Mouse (Mus musculus): Measurements from ENCODE around the gene Lemd1.
A peak's percentile ranks its signal among the peaks of the same experiment; 100 is the strongest.

Lemd1 gene

DNA sequence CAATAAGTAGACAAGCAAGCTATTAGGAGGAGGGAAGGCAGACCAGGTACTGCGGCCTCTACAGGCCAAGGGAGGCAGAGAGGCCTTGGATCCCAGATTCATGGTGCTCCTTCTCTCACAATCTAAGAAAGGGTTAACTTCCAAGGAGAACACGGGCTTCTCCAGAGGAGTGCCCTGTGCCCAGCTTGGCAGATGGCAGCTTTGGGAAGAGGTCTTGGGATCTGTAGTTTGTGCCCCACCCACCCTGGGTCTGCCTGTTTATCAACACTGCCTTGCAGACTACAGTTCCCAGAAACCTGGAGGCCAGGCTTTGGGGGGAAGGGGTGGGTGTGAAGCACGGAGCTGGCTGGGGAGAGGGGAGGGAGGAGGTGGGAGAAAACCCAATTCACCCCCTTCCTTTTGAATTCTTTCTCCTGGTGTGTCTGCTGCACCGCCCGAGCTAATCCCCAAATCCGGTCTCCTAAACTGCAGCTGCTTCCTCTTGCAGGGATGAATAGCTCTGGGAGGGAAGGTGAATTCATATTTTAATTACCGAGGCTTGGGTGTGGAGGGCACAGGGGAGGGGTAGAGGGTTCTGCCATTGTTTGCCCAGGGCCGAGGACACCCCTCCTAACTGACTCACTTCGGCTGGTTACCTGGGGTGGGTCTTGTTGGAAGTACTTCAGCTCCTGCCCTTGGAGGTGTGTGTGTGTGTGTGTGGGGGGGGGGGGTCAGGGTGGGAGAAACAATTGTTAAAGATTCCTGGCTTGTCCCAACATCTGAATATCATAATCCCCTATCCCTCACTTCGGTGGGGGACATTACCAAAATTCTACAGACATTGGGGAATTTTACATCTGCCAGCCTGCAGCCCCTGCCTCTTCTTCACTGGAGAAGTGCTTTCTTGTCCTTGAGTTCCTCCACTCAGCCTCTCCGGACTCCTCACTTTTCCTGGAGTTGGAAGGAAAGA lies 9.6 kb downstream of the Lemd1 start:
- DNase-seq (ENCODE audit: low read depth, low spot score): no peak

DNA sequence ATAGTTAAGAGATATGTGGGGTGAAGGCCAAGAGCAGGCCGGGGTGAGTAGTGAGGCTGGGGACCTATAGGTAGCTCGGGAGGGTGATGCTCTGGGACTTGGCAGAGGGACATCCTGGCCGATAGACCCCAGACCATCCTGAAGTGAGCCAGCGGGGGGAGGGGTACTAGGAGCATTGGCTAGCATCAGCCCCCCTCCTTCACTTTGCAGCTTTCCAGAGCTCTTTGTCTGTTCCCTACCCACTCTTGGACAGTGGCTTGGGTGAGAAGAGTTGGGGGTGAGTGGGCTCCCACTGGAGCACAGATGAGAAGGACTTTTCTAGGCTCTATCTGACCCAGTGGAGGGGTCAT lies 10.3 kb downstream of the Lemd1 start:
- no peak for DNase-seq (ENCODE audit: low read depth, low spot score)

DNA sequence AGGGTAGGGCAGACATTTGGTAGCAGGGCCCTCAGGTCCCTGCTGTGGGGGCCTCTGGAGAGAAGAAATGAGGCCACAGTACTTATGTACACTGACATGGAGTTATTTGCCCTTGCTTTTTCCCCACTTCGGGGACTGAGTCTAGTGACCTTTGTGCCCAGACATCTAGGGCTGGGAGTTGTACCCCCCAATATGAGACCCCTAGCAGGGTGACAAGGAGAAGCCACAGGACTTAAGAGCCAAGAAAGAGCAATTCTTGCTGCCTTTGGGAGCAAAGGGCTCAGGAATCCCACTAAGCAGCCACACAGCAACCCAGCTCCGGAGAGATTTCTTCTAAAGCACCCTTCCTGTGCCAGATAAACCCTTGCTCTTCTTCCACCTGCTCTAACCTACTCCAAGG lies 10.7 kb downstream of the Lemd1 start:
- DNase-seq (ENCODE audit: low read depth, low spot score): no peak

DNA sequence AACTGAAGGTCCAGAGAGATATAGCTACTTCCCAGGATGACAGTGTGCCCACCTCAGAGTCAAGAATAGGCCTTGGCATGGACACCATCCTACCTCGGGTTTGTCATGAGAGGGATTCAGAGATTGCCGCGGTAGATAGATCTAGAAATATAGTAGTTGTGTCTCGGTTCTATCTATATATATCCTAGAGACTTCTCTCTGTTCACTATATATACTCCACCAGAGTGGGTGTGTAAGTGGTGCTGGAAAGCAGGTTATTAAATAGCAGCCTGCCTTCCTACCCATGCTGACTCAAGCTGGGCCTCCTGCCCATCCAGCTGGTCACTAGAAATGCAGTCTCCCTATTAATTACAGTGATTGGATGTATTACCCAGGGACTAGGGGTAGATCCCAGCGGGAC lies 11.5 kb downstream of the Lemd1 start:
- DNase-seq (ENCODE audit: low read depth, low spot score): no peak

DNA sequence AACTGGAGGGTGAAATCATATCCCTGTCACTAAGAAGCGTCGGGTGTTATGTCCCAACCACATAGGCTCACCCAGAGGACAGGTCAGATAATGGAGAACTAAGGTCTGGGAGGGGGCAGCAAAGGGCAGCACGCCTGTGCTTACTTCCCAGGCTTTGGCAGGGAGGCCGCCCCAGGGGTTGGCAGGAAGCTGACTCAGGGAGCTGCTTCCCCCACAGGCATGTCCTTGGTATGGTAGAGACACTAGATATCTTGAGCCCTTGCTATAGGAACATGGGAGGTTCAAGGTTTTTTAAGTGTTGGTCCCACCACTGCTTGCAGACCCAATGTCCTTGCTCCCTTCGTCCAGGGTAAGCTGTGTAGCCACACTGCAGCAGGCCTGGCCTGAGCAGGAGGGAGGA lies 14.7 kb downstream of the Lemd1 start:
- no peak for DNase-seq (ENCODE audit: low read depth, low spot score)

DNA sequence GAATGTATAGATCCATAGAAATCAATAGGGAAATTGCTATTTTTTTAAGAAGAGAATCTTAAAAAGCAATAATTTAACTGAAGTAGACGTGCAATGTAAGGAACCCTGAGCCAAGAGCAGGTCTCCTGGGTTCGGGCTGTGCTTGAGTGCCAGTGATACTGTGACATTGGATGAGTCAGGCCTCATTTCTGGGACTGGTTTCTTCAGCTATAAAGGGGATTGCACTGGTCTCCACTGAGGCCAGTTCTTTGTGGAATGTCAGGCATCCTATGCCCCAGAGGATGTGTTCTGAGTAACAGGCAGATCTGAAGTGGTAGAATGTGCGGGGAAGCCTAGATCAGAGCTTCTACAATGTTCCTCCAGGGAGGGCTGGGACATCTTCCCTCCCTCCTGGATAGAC lies 15.6 kb downstream of the Lemd1 start:
- no peak for DNase-seq (ENCODE audit: low read depth, low spot score)

DNA sequence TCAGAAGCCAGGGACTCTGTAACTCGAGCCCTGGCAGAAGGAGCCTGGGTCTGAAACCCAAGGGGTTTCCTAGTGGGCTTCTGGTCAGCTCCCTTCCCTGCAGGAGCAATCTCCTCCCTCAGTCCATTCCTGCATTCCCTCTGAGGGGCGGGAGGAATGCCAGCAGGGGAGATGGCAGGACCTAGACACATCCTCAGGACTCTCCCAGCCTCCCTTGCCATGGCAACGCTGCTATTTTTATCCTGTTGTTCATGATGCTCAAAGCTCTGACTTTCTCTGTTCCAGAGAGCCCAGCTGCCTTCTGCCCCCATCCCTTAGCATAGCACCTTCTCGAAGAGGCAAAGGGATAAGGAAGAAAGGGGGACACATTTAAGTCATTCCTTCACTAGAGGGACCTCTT lies 16.9 kb downstream of the Lemd1 start:
- no peak for DNase-seq (ENCODE audit: low read depth, low spot score)

DNA sequence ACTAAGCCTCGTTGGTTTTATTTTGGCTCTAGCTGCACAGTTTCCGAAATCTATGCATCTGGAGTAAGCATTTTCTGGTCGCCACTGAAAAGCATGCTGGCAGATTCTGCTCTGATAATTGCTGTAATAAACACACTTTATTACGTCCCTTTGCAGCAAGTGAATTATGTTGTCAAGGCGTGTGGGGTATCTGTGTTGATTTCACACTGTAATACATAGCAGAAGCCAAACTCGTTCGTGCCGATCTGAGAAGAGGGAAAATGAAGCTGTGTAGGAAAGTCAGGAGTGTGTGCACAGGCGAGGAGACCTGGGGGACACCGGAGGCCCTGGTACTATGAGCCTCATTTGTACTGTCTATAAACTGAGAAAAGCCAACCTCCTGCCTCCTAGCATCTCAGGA lies 18.2 kb downstream of the Lemd1 start:
- DNase-seq (ENCODE audit: low read depth, low spot score): no peak

DNA sequence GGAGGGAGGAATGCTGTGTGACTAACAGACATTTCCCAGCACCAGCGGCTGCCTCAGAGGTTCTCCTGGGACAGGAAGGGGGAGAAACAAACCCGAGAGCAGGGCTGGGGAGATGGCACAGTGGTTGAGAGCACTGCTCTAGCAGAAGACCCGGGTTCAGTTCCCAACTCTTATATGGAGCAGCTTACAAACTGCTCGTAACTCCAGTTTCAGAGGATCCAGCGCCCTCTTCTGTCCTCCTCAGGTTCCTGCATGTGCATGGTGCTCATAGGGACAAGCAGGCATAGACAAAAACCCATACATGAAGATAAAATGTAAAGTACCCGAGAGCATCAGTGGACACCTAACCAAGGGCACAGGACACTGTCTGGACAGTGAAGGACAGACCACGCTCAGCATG lies 19.7 kb downstream of the Lemd1 start:
- DNase-seq (ENCODE audit: low read depth, low spot score): no peak

DNA sequence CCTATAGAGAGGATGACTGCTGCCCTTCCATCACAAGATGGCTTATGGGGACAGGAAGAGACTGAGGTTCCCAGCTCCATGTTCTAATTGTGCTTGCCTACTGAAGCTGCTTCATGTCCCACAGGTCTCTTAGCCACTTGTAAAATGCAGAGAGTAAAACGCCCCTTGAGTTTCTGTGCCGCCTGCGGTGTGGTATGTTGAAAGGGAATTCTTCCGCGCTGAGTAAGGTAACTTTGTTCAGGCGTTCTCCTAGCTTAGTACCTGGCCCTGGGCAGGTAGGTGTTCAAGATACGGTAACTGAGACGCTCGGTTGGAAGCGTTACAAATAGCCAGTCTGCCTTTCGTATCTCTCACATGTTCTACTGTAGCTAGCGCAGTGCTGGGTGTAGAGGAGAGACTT lies 20.4 kb downstream of the Lemd1 start:
- no peak for DNase-seq (ENCODE audit: low read depth, low spot score)

DNA sequence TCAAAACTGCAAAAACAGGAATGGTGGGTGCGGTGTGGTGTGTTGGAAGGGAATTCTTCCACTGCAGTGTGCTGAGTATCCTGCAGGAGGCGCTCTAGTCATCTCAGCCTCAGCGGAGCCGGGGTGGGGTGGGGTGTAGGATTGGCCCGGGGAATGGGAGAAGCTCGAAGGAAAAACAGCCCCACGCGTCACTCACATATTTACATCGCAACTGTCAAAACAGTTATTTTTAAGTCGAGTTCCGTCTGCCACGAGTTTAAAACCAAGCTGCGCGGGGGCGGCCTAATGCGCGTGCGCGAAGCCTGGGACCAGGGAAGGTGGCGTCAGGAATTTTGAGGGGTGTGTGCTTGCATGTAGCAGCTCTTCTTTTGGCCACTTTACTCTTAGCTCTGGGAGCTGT lies 21.0 kb downstream of the Lemd1 start:
- DNase-seq (ENCODE audit: low read depth, low spot score): peak; percentile 16

DNA sequence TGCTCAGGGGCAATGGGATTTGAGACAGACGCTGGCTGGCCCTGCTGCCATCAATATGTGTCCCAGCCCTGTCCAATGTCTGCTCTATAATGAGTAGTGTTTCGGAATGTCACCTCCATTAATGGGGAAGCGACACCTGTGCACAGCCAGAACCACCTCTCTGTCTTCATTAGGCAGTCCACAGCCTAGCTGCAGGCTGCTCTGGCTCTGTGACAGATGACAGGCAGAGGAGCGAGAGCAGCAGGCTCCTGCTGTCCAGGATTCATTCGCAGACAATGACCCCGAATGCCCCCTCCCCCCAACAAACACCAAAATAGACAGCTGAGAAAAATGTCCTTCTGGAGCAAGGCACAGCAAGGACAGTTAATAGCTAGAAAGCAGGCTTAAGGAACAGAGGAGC lies 21.8 kb downstream of the Lemd1 start:
- DNase-seq (ENCODE audit: low read depth, low spot score): no peak

DNA sequence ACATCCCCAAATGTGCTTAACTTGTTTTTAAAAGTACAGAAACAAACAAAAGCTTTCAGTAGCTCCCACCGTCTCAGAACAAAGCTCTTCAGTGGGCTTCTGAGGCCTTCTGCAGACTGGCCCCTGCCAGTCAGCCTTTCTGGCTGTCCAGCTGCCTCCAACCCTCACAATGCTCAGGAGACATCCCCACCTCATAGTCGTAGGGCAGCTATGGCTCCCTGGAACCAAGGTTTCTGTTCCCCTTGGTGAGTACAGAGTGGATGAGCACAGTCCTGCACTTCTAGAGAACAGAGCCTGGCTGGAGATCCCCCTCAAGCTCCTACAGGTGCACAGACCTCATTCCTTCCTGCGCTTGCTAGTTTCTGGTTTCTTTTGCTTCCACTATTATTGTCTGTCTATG lies 25.0 kb downstream of the Lemd1 start:
- no peak for DNase-seq (ENCODE audit: low read depth, low spot score)

DNA sequence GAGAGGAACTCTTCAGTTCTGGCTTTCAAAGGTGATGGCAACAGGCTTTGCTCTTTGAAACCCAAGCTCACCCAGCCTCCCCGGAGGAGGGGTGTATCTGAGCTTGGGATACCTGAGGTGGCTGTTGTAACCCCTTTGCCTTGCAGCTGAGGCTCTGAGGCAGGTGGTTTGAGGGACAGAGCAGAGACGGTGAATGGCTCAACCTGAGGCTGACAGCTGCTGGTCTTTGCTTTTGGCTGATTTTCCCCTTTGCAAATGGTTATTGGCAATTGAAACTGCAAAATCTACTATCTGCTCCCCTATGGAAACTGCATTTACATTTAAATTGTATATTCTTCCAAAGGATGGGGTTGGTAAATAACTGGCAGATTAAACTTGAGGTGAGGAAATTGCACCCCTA lies 30.4 kb downstream of the Lemd1 start:
- no peak for DNase-seq (ENCODE audit: low read depth, low spot score)

DNA sequence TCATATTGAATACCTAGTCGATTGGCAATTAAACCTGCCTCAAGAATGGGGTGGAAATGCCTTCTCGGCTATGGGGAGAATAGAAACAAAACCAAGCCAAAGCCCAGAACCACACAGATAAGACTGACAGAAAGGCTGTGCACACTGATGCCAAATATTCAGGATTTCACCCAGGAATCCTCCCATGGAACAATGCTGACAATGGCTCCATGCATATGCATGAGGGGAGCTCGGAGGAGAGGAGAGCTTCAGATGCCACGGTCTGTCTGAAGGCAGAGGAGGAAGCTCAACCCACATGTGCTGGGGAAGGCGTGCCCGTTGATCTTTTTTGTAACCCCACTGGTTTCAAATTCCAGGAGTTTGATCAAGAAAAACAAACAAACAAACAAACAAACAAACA lies 30.9 kb downstream of the Lemd1 start:
- no peak for DNase-seq (ENCODE audit: low read depth, low spot score)

DNA sequence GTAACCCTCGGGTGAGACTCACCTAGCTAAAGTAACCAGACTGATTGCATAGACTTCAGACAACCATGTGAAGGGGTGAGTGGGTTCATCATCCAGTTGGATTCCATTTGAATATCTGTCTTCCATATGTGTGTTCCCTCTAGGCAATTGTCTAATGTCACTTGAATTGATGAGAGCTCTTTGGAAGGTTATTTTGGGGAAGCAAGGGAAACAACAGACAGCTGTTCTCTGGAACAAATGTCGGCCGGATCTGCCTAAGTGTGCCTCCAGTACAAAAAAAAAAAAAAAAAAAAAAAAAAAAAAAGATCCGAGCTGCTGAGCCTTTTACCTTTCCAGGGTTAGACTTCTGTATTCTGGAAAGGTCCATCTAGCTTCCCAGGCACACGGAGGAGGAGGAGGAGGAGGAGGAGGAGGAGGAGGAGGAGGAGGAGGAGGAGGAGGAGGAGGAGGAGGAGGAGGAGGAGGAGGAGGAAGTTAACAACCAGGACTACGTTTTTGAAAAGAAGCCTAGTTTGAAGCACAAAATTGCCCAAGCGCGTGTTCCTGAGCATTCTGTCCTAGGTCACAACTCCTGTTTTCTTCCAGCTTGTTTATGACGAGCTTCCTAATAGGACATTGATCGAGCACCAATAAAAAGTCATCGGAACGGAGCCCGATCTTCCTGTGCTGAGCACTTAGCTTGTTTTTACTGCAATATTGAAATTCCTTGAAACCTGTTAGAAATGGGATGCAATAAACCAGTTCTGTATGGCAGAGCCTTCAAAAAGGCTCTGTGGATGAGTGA lies 35.3 kb downstream of the Lemd1 start:
- no peak for DNase-seq (ENCODE audit: low read depth, low spot score)

DNA sequence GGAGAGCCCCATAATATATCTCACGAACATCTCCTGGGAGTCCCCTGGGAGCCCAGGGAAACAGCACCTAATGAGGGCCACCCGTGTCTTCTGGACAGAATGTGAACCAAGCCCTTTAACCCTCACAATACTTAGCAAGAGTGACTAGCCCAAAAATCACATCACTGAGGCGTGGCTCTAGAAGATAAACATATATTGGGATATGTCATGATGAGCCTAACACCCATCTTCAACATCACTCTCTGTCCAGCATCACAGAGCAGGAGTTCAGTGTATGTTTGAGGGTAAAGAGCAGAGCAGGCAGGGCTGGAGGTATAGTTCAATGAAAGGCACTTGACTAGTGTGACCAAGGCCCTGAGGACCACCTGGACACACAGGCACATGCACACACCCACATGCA lies 38.4 kb downstream of the Lemd1 start, which contains the start of gene Gm10188:
Gene Gm10188, minus strand, starts transcription at position 101 of the 400 bp plus-strand sequence.
- no peak for DNase-seq (ENCODE audit: low read depth, low spot score)

DNA sequence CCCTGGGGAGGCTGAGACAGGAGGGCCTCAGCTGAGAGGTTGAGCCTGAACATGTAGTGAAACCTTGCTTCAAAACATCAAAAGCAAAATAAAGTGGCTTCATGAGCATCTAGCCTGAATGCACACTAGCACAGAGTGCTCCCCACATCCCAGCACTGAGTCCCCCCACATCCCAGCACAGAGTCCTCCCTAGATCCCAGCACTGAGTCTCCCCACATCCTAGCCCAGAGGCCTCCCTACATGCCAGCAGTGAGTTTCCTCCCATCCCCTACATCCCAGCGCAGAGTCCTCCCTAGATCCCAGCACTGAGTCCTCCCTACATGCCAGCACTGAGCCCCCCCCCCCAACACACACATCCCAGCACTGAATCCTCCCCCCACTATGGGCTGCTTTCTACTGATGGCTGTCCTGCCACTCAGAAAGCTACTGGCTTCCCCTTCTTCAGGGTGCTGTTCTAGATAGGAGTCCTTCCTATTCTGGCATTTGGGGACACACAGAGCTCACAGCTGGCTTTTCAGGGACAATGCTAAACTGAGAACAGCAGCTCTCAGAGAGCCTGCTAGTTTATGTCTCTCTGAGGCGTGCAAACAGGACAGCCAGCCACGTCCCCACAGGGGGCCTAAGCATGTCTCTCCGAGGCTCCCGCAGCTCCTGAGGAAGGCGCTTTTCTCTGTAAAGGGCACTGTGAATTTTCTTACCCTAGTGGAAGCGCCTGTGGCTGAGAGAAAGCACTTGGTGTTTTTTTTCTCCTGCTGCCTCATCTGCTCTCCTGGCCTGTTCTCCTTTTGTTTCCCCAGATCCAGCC lies 40.4 kb downstream of the Lemd1 start:
- DNase-seq (ENCODE audit: low read depth, low spot score): no peak

DNA sequence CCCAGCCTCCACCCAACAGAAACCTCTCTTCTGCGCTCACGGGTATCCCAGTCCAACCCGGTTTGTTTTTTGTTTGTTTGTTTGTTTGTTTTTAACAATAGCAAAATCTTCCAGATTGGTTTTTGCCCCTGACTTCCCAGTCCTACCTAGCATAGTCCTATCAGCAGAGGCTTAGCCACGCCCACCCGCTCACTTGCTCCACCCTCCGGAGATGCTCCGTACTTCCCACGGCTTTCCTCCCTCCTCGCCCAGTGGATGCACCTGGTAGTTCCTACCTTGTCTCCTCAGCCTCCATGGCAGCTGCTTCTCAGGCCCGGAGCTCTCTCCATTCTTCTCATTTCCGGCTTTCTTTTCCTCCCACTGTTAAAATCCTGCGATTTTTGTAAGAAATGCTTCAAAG lies 42.3 kb downstream of the Lemd1 start:
- peak; percentile 8 for DNase-seq (ENCODE audit: low read depth, low spot score)

DNA sequence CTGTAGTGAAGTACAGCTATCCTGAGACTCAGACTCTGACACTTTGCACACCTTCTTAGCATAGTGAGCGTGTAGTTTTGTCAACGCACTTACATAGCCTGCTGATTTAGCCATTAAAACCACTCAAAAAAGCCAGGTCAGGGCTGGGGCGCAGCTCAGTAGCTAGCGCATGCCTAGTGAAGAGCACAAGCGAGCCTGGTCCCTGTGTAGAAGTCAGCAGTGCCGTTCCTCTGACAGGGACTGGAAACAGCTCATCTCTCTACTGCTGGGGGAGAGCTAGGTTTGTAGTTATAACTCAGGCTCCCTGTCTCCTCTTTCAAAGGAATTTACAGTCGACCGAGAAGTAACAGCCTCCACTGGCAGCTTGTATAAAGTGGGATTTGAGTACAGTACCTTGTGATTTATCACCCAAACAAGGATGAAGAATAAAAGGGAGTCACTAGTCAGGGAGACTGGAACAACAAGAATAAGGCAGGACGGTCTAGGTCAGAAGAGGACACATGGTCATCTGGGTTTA lies 43.6 kb downstream of the Lemd1 start:
- no peak for DNase-seq (ENCODE audit: low read depth, low spot score)

DNA sequence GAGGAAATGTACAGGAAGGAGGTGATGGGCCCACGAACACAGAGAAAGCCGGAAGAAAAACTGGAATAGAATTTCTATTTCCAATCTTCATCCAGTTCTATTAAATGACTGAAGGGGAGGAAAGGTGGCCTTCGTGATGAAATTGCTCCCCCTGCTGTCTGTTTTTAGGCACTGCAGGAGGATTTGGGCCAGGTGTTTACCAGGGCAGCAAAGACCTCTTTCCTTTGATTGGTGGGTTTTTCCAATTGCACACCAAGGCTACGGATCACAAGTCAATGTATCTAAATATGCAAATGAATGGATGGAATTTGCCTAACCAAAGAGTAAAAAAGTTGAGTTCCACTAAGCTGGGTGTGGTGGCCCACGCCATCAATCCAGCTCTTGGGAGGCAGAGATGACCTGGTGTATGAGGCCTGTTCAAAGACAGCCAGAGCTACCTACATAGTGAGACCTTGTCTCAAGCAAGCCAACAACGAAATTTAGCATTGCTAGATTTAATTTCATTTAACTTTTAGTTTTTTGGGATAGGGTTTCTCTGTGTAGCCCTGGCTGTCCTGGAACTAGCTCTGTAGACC lies 46.4 kb downstream of the Lemd1 start:
- peak; percentile 52 for DNase-seq (ENCODE audit: low read depth, low spot score)

DNA sequence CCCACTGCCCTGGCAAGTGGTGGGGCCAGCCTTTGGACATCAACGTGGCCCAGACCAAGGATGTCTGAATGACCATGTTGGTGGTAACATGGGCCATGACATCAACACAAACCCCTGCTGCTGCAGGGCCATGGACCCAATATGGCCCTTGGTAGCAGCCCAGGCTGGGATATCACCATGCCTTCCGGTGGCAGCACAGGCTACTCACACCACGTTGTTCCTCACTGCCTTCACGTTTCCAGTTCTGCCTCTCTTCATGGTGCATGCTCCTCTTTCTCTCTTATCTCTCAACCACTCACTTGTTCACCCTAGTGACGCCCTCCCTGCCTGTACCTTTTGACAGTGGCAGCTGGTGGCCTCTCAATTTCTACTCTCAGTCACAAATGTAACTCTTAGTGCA lies 53.8 kb downstream of the Lemd1 start:
- no peak for DNase-seq (ENCODE audit: low read depth, low spot score)

Measured in c-Kit-negative CD71-positive TER-119-positive erythroid progenitor cells, embryonic 14.5 days (primary cell).